Mouse (Mus musculus) embryonic facial prominence, embryonic 12.5 days (tissue): ENCODE results near the gene Gabrb3. TPM values are rescaled to one million over a fixed set of nuclear protein-coding genes. Genes with fewer than 3 reads are reported as not detected.
"Not testable (repeated sequence)": the region's sequence is repeated elsewhere in the genome, so short reads cannot be mapped to it uniquely, and the experiment has no call there.

Source experiments
- ATAC-seq: fragments of 200-750 bp; cut with Nextera tagmentation; 2 replicates; pipeline ENCODE4 v1.8.0; 2017; ENCODE audit not compliant: insufficient number of reproducible peaks, insufficient read depth, low FRiP score, low TSS enrichment
- H3K27ac ChIP-seq: fragments of 300-500 bp; sonication (generic); 2 replicates; pipeline ENCODE4 v1.5.1; 2016; ENCODE audit warnings: mild to moderate bottlenecking
- H3K27me3 ChIP-seq: fragments of 300-500 bp; sonication (generic); 2 replicates; pipeline ENCODE4 v1.6.1; 2016; ENCODE audit warnings: mild to moderate bottlenecking, moderate library complexity
- H3K36me3 ChIP-seq: fragments of 300-500 bp; sonication (generic); 2 replicates; pipeline ENCODE4 v1.6.1; 2016; ENCODE audit warnings: mild to moderate bottlenecking
- H3K4me1 ChIP-seq: fragments of 300-500 bp; sonication (generic); 2 replicates; pipeline ENCODE4 v1.6.1; 2016
- H3K4me2 ChIP-seq: fragments of 300-500 bp; sonication (generic); replicated peaks from 2 replicates; pipeline ENCODE4 v1.6.1; 2016; ENCODE audit warnings: mild to moderate bottlenecking, moderate library complexity
- H3K4me3 ChIP-seq: fragments of 300-500 bp; sonication (generic); 2 replicates; pipeline ENCODE4 v1.5.1; 2016; ENCODE audit warnings: mild to moderate bottlenecking
- H3K9ac ChIP-seq: fragments of 300-500 bp; sonication (generic); 2 replicates; pipeline ENCODE4 v1.6.1; 2016; ENCODE audit warnings: mild to moderate bottlenecking, moderate library complexity
- H3K9me3 ChIP-seq: fragments of 300-500 bp; sonication (generic); 2 replicates; pipeline ENCODE4 v1.6.1; 2016; ENCODE audit warnings: mild to moderate bottlenecking, moderate library complexity
- WGBS: fragments of 180-500 bp; shearing (Covaris S2); methylation state at CpG from one replicate; pipeline ENCODE4 v1.1.7; 2016; 5-methylcytosine and 5-hydroxymethylcytosine counted together
- microRNA-seq: library from miRNA; unstranded; fragments of <30 nt; microRNA quantifications from one replicate; pipeline ENCODE4, GENCODE M21; 2017
- polyA plus RNA-seq: library from polyadenylated mRNA; unstranded; fragments of >200 nt; fragmentation: Nextera tagmentation; extraction: Ambion mirVana; gene quantifications from 2 replicates; pipeline ENCODE4 v1.2.1, GENCODE M21; 2016

The Gabrb3 gene
- polyA plus RNA-seq, 1 experiment from 2014 or later = 3.4 TPM

GRCm38 (mm10) chr7:57746836-57747235 is 327.3 kb downstream of the Gabrb3 start:
- H3K4me2 ChIP-seq = no peak overlapping the region
- H3K4me1 ChIP-seq = no peaks in the 10 kb centered on the region
- WGBS = 70% methylated on average over 2 of the region's 2 CpGs
- ATAC-seq = no peak
- no peak overlapping the region for H3K9ac ChIP-seq
- no peaks in the 10 kb centered on the region for H3K27me3 ChIP-seq
- H3K27ac ChIP-seq = no peak overlapping the region
- no peak overlapping the region for H3K4me3 ChIP-seq
- H3K9me3 ChIP-seq = no peaks in the 10 kb centered on the region
- H3K36me3 ChIP-seq = no peaks in the 10 kb centered on the region

GRCm38 (mm10) chr7:57760466-57760865 is 341.0 kb downstream of the Gabrb3 start:
- no peaks in the 10 kb centered on the region for H3K4me1 ChIP-seq
- no peak overlapping the region for H3K4me3 ChIP-seq
- no peak overlapping the region for H3K9ac ChIP-seq
- no peak overlapping the region for H3K27ac ChIP-seq
- ATAC-seq = no peak
- no peaks in the 10 kb centered on the region for H3K9me3 ChIP-seq
- H3K27me3 ChIP-seq = no peaks in the 10 kb centered on the region
- 91% methylated on average over 5 of the region's 5 CpGs for WGBS
- H3K36me3 ChIP-seq = no peaks in the 10 kb centered on the region
- no peak overlapping the region for H3K4me2 ChIP-seq

- H3K27ac ChIP-seq = no peak overlapping the region
- no peaks in the 10 kb centered on the region for H3K9me3 ChIP-seq
- no peaks in the 10 kb centered on the region for H3K4me1 ChIP-seq
- H3K4me3 ChIP-seq = no peak overlapping the region
- ATAC-seq = no peak
- H3K9ac ChIP-seq = no peak overlapping the region
- WGBS = 53% methylated on average over 5 of the region's 5 CpGs
- no peak overlapping the region for H3K4me2 ChIP-seq
- no peaks in the 10 kb centered on the region for H3K36me3 ChIP-seq
- no peaks in the 10 kb centered on the region for H3K27me3 ChIP-seq
Measured at GRCm38 (mm10) chr7:57778754-57779153, 359.3 kb downstream of the Gabrb3 start.

GRCm38 (mm10) chr7:57786102-57786501 is 366.6 kb downstream of the Gabrb3 start:
- not testable (repeated sequence) for H3K4me3 ChIP-seq, H3K9me3 ChIP-seq, ATAC-seq, H3K27me3 ChIP-seq, H3K27ac ChIP-seq, H3K4me1 ChIP-seq, H3K36me3 ChIP-seq, H3K4me2 ChIP-seq, H3K9ac ChIP-seq
- 69% methylated on average over 2 of the region's 2 CpGs for WGBS

- H3K4me3 ChIP-seq = no peak overlapping the region
- ATAC-seq = no peak
- H3K4me2 ChIP-seq = no peak overlapping the region
- no peak overlapping the region for H3K27ac ChIP-seq
- no peaks in the 10 kb centered on the region for H3K36me3 ChIP-seq
- no peaks in the 10 kb centered on the region for H3K4me1 ChIP-seq
- no peak overlapping the region for H3K9ac ChIP-seq
- WGBS = 73% methylated on average over 2 of the region's 2 CpGs
- H3K27me3 ChIP-seq = no peaks in the 10 kb centered on the region
- H3K9me3 ChIP-seq = no peaks in the 10 kb centered on the region
Measured at GRCm38 (mm10) chr7:57787520-57787919, 368.0 kb downstream of the Gabrb3 start.

- Histone ChIP-seq H3K9ac (no peak overlapping the region), H3K36me3 (no peaks in the 10 kb centered on the region), H3K4me3 (no peak overlapping the region), H3K27ac (no peak overlapping the region), H3K4me2 (no peak overlapping the region), H3K4me1 (no peaks in the 10 kb centered on the region), H3K9me3 (no peaks in the 10 kb centered on the region), H3K27me3 (no peaks in the 10 kb centered on the region)
- ATAC-seq = no peak
- 83% methylated on average over 1 of the region's 1 CpGs for WGBS
Measured at GRCm38 (mm10) chr7:57803266-57803665, 383.8 kb downstream of the Gabrb3 start.

- no peaks in the 10 kb centered on the region for H3K27me3 ChIP-seq
- H3K36me3 ChIP-seq = no peaks in the 10 kb centered on the region
- no peak for ATAC-seq
- no peak overlapping the region for H3K4me3 ChIP-seq
- no peak overlapping the region for H3K27ac ChIP-seq
- H3K4me2 ChIP-seq = no peak overlapping the region
- H3K9ac ChIP-seq = no peak overlapping the region
- no peaks in the 10 kb centered on the region for H3K9me3 ChIP-seq
- WGBS = 57% methylated on average over 1 of the region's 1 CpGs
- no peaks in the 10 kb centered on the region for H3K4me1 ChIP-seq
Measured at GRCm38 (mm10) chr7:57813716-57814115, 394.2 kb downstream of the Gabrb3 start.

- no peaks in the 10 kb centered on the region for H3K36me3 ChIP-seq
- WGBS = 68% methylated on average over 1 of the region's 1 CpGs
Measured at GRCm38 (mm10) chr7:57842383-57842896, 422.9 kb downstream of the Gabrb3 start.

GRCm38 (mm10) chr7:57867951-57868350 is 448.5 kb downstream of the Gabrb3 start:
- Histone ChIP-seq H3K9ac (no peak overlapping the region), H3K27me3 (no peaks in the 10 kb centered on the region), H3K27ac (no peak overlapping the region), H3K4me2 (no peak overlapping the region), H3K36me3 (no peaks in the 10 kb centered on the region), H3K4me1 (no peaks in the 10 kb centered on the region), H3K4me3 (no peak overlapping the region), H3K9me3 (no peaks in the 10 kb centered on the region)
- no peak for ATAC-seq
- WGBS = 83% methylated on average over 2 of the region's 2 CpGs

More at GRCm38 (mm10) chr7:57842383-57842896, 422.9 kb downstream of the Gabrb3 start:
- Histone ChIP-seq H3K9me3 (no peaks in the 10 kb centered on the region), H3K27ac (no peak overlapping the region), H3K4me2 (no peak overlapping the region), H3K27me3 (no peaks in the 10 kb centered on the region), H3K4me1 (no peaks in the 10 kb centered on the region), H3K4me3 (no peak overlapping the region), H3K9ac (no peak overlapping the region)
- ATAC-seq = no peak

Small RNA genes within 50 kb of the gene (microRNA-seq; reads per million reads assigned to microRNA genes)
- gene Mir6389 = not detected

Other genes with a start within 250 kb of the Gabrb3 start
- 0.46 and 0.60 TPM in 2 replicates for gene Gabrg3, start 32.5 kb upstream of the Gabrb3 start, polyA plus RNA-seq
- gene Gabra5, start 90.4 kb downstream of the Gabrb3 start, polyA plus RNA-seq = 0.63 and 0.89 TPM in 2 replicates